Mouse (Mus musculus) neural tube, embryonic 12.5 days (tissue): ENCODE results near the gene Ttll5. TPM values are rescaled to one million over a fixed set of nuclear protein-coding genes. Genes with fewer than 3 reads are reported as not detected.

Experiments
- ATAC-seq: fragments of 200-750 bp; cut with Nextera tagmentation; 2 replicates; pipeline ENCODE4 v1.8.0; 2017; ENCODE audit warnings: low read depth, mild to moderate bottlenecking, moderate TSS enrichment, moderate library complexity; ENCODE audit not compliant: low FRiP score
- H3K27ac ChIP-seq: fragments of 300-500 bp; sonication (generic); 2 replicates; pipeline ENCODE4 v1.5.1; 2016
- H3K27me3 ChIP-seq: fragments of 300-500 bp; sonication (generic); replicated peaks from 2 replicates; pipeline ENCODE4 v1.6.1; 2016; ENCODE audit warnings: mild to moderate bottlenecking
- H3K36me3 ChIP-seq: fragments of 300-500 bp; sonication (generic); 2 replicates; pipeline ENCODE4 v1.6.1; 2016; ENCODE audit warnings: mild to moderate bottlenecking
- H3K4me1 ChIP-seq: fragments of 300-500 bp; sonication (generic); 2 replicates; pipeline ENCODE4 v1.6.1; 2016
- H3K4me2 ChIP-seq: fragments of 300-500 bp; sonication (generic); replicated peaks from 2 replicates; pipeline ENCODE4 v1.6.1; 2016; ENCODE audit warnings: mild to moderate bottlenecking
- H3K4me3 ChIP-seq: fragments of 300-500 bp; sonication (generic); 2 replicates; pipeline ENCODE4 v1.5.1; 2016
- H3K9ac ChIP-seq: fragments of 300-500 bp; sonication (generic); 2 replicates; pipeline ENCODE4 v1.6.1; 2016; ENCODE audit warnings: mild to moderate bottlenecking
- H3K9me3 ChIP-seq: fragments of 300-500 bp; sonication (generic); 2 replicates; pipeline ENCODE4 v1.6.1; 2016; ENCODE audit warnings: mild to moderate bottlenecking
- WGBS: fragments of 180-500 bp; shearing (Covaris S2); methylation state at CpG from one replicate; pipeline ENCODE4 v1.1.7; 2016; 5-methylcytosine and 5-hydroxymethylcytosine counted together
- polyA plus RNA-seq: library from polyadenylated mRNA; unstranded; fragments of >200 nt; fragmentation: Nextera tagmentation; extraction: Ambion mirVana; gene quantifications from 2 replicates; pipeline ENCODE4 v1.2.1, GENCODE M21; 2016

Ttll5 gene
- polyA plus RNA-seq, 1 experiment from 2014 or later, result 12.7 TPM

DNA sequence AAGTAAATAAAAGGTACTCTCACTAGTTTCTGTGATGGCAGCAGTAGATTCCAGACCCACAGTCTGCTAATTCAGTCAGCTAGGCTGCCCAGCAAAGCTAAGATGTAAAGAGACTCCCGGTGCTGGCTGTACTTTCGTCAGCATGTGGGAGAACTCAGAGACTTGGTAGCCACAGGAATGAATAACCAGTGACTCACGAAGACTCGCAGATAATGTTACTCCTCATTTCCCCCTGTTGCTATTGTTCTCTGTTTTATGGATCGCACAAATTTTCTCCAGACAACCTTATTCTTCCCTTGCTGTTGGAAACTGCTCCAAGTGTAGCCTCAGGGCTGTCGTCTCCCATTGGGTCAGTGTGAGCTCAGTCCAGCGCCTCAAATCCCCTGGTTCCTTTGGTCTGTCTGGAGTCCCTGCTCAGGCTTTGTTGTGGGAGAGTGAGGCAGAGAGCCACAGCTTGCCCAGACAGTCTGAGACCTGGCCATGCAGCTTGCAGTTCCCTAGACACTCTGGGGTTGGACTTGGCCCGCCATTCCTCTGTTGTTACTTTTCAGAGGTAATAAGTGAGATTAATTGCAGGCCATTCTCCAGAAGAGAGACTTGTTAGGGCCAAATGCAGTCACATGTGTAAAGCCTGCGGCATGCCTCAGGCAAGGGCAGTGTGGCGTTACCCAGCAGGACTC, 135.5 kb downstream of the Ttll5 start:
- Histone ChIP-seq H3K4me3 (no peak overlapping the region), H3K4me1 (peaks cover 7% of the 10 kb centered on the region; the same call in 1 of the 2 replicates), H3K9ac (no peak overlapping the region), H3K27ac (no peak overlapping the region), H3K9me3 (no peaks in the 10 kb centered on the region), H3K4me2 (no peak overlapping the region), H3K36me3 (peaks cover 12% of the 10 kb centered on the region), H3K27me3 (no peaks in the 10 kb centered on the region)
- ATAC-seq, result no peak
- 42% methylated on average over 10 of the region's 10 CpGs for WGBS

DNA sequence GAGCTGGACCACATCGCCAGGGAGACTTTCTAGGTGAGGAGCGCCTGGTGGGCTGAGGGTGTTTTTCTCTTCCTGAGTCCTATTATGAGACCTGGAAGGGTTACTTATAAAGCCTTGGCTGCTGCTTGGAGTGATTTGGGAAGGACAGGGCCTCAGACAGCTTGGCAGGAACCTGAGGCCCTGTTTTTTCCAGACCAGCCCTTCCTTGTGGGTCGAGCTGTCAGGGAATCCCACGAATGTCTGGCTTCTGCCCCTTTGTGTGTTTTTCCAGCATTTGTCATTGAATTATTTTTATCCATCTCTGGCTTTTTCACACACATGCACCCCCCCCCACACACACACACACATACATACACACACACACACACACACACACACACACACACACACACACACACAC, 136.2 kb downstream of the Ttll5 start:
- peaks cover 12% of the 10 kb centered on the region for H3K36me3 ChIP-seq
- H3K9ac ChIP-seq, result no peak overlapping the region
- H3K27ac ChIP-seq, result no peak overlapping the region
- ATAC-seq, result no peak
- H3K27me3 ChIP-seq, result no peaks in the 10 kb centered on the region
- H3K4me3 ChIP-seq, result no peak overlapping the region
- H3K4me2 ChIP-seq, result no peak overlapping the region
- peaks cover 7% of the 10 kb centered on the region; the same call in 1 of the 2 replicates for H3K4me1 ChIP-seq
- H3K9me3 ChIP-seq, result no peaks in the 10 kb centered on the region
- WGBS, result 69% methylated on average over 4 of the region's 4 CpGs

- no peak overlapping the region for H3K4me2 ChIP-seq
- no peaks in the 10 kb centered on the region for H3K9me3 ChIP-seq
- WGBS, result 82% methylated on average over 2 of the region's 2 CpGs
- H3K9ac ChIP-seq, result no peak overlapping the region
- no peak overlapping the region for H3K4me3 ChIP-seq
- H3K36me3 ChIP-seq, result peaks cover 5% of the 10 kb centered on the region; the same call in 1 of the 2 replicates
- no peaks in the 10 kb centered on the region for H3K27me3 ChIP-seq
- no peak for ATAC-seq
- H3K4me1 ChIP-seq, result peaks cover 7% of the 10 kb centered on the region; the same call in 1 of the 2 replicates
- no peak overlapping the region for H3K27ac ChIP-seq
Observed at GRCm38 (mm10) chr12:85963160-85963559, 138.7 kb downstream of the Ttll5 start.

- Histone ChIP-seq H3K27me3 (no peaks in the 10 kb centered on the region), H3K27ac (no peak overlapping the region), H3K4me2 (no peak overlapping the region), H3K9ac (no peak overlapping the region), H3K9me3 (no peaks in the 10 kb centered on the region), H3K36me3 (peaks cover 5% of the 10 kb centered on the region; the same call in 1 of the 2 replicates), H3K4me1 (peaks cover 7% of the 10 kb centered on the region; the same call in 1 of the 2 replicates), H3K4me3 (no peak overlapping the region)
- WGBS, result 85% methylated on average over 11 of the region's 11 CpGs
- no peak for ATAC-seq
Observed at GRCm38 (mm10) chr12:85963699-85964098, 139.2 kb downstream of the Ttll5 start.

- Histone ChIP-seq H3K4me1 (peaks cover 7% of the 10 kb centered on the region; the same call in 1 of the 2 replicates), H3K9ac (no peak overlapping the region), H3K9me3 (no peaks in the 10 kb centered on the region), H3K4me2 (no peak overlapping the region), H3K27me3 (no peaks in the 10 kb centered on the region), H3K27ac (no peak overlapping the region), H3K36me3 (peaks cover 5% of the 10 kb centered on the region; the same call in 1 of the 2 replicates), H3K4me3 (no peak overlapping the region)
- no peak for ATAC-seq
- WGBS, result 67% methylated on average over 3 of the region's 3 CpGs
Observed at GRCm38 (mm10) chr12:85964436-85964835, 140.0 kb downstream of the Ttll5 start.

GRCm38 (mm10) chr12:85967812-85968211, 143.4 kb downstream of the Ttll5 start:
- Histone ChIP-seq H3K36me3 (peaks cover 5% of the 10 kb centered on the region; the same call in 1 of the 2 replicates), H3K9me3 (no peaks in the 10 kb centered on the region), H3K9ac (no peak overlapping the region), H3K4me1 (no peaks in the 10 kb centered on the region), H3K27ac (no peak overlapping the region), H3K4me3 (no peak overlapping the region), H3K4me2 (no peak overlapping the region), H3K27me3 (no peaks in the 10 kb centered on the region)
- ATAC-seq, result no peak

DNA sequence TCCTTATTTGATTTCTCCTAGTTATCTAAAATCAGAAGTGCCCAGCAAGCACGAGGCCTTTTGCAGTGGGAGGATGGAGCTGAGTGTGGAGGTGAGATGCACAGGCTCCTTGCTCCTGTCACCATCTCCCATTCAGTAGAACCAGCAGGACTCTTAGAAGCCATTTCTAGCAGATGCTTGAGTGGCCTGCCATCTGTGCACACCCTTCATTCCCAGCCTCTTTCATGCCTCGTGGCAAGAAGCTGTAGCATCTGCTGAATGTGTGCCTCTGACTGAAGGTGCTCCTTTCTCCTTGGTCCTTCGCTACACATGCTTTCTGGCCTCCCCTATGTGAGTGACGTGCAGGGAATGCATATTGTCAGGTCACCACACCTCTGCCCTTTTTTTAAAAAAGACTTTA, 143.9 kb downstream of the Ttll5 start:
- Histone ChIP-seq H3K4me1 (no peaks in the 10 kb centered on the region), H3K4me3 (no peak overlapping the region), H3K9ac (no peak overlapping the region), H3K36me3 (peaks cover 5% of the 10 kb centered on the region; the same call in 1 of the 2 replicates), H3K27me3 (no peaks in the 10 kb centered on the region), H3K9me3 (no peaks in the 10 kb centered on the region), H3K4me2 (no peak overlapping the region), H3K27ac (no peak overlapping the region)
- ATAC-seq, result no peak
- WGBS, result 75% methylated on average over 4 of the region's 4 CpGs

- no peaks in the 10 kb centered on the region for H3K4me1 ChIP-seq
- H3K4me3 ChIP-seq, result no peak overlapping the region
- 54% methylated on average over 5 of the region's 5 CpGs for WGBS
Observed at GRCm38 (mm10) chr12:85969571-85969970, 145.1 kb downstream of the Ttll5 start.

DNA sequence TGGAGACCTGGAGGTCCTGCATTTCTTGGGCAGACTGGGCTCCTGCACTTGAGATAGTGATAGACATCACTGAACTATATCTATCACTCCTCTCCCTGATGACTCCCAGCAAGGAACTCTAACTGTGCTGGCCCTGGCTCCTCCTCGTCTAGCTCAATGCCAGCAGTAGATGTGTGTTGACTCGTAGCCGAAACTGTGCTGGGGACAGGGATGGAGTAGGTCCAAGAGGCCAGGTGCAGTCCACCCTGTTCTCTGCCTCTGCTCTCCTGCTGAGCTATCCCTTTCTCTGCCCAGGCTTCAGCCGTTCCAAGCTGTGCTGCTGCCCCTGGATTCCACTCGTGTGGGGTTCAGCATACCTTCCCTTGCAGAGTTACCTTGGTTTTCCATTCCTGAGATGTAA, 145.7 kb downstream of the Ttll5 start:
- WGBS, result 73% methylated on average over 5 of the region's 5 CpGs
- no peaks in the 10 kb centered on the region for H3K4me1 ChIP-seq
- ATAC-seq, result no peak

More at GRCm38 (mm10) chr12:85969571-85969970, 145.1 kb downstream of the Ttll5 start:
- no peak overlapping the region for H3K4me2 ChIP-seq
- no peak for ATAC-seq
- H3K36me3 ChIP-seq, result peaks cover 2% of the 10 kb centered on the region; the same call in 1 of the 2 replicates
- no peaks in the 10 kb centered on the region for H3K9me3 ChIP-seq
- no peak overlapping the region for H3K27ac ChIP-seq
- no peaks in the 10 kb centered on the region for H3K27me3 ChIP-seq
- H3K9ac ChIP-seq, result no peak overlapping the region

DNA sequence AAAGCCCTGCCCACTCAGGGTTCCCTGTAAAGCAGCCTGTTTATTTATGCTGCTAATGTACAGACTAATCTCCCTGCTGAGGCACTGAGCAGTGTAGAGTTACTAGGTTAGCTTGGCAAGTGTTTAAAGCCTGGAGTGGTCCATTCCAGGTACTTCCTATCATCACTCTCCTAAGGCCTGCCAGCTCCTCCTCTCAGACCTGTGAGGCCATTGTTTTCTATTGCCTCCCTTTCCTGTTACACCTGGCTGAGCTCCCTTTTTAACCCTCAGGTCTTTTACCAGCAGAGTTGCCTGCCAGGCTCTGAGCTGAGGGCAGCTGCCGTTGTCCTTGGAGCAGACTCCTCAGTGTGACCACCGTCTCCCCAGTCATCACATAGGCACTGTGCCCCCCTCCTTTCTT, 146.3 kb downstream of the Ttll5 start:
- H3K36me3 ChIP-seq, result no peaks in the 10 kb centered on the region
- no peaks in the 10 kb centered on the region for H3K4me1 ChIP-seq
- no peak for ATAC-seq
- H3K27ac ChIP-seq, result no peak overlapping the region
- WGBS, result 78% methylated on average over 2 of the region's 2 CpGs
- no peak overlapping the region for H3K9ac ChIP-seq
- no peak overlapping the region for H3K4me2 ChIP-seq
- H3K9me3 ChIP-seq, result no peaks in the 10 kb centered on the region
- H3K27me3 ChIP-seq, result no peaks in the 10 kb centered on the region
- H3K4me3 ChIP-seq, result no peak overlapping the region

More for the DNA sequence above, 145.7 kb downstream of the Ttll5 start:
- H3K9ac ChIP-seq, result no peak overlapping the region
- no peaks in the 10 kb centered on the region for H3K9me3 ChIP-seq
- no peak overlapping the region for H3K27ac ChIP-seq
- no peak overlapping the region for H3K4me2 ChIP-seq
- H3K36me3 ChIP-seq, result no peaks in the 10 kb centered on the region
- H3K4me3 ChIP-seq, result no peak overlapping the region
- H3K27me3 ChIP-seq, result no peaks in the 10 kb centered on the region

GRCm38 (mm10) chr12:85971655-85972054, 147.2 kb downstream of the Ttll5 start:
- Histone ChIP-seq H3K4me3 (no peak overlapping the region), H3K4me1 (no peaks in the 10 kb centered on the region), H3K27me3 (no peaks in the 10 kb centered on the region), H3K27ac (no peak overlapping the region), H3K9me3 (no peaks in the 10 kb centered on the region), H3K9ac (no peak overlapping the region), H3K36me3 (no peaks in the 10 kb centered on the region), H3K4me2 (no peak overlapping the region)
- no peak for ATAC-seq
- WGBS, result 93% methylated on average over 4 of the region's 4 CpGs

- Histone ChIP-seq H3K4me3 (no peak overlapping the region), H3K9me3 (no peaks in the 10 kb centered on the region), H3K4me2 (no peak overlapping the region), H3K4me1 (no peaks in the 10 kb centered on the region), H3K27me3 (no peaks in the 10 kb centered on the region), H3K27ac (0 out of 2 replicates have a peak overlapping the region, but pooled peaks have one; percentile 22), H3K9ac (no peak overlapping the region), H3K36me3 (no peaks in the 10 kb centered on the region)
- 70% methylated on average over 4 of the region's 4 CpGs for WGBS
- no peak for ATAC-seq
Observed at GRCm38 (mm10) chr12:85973526-85973925, 149.1 kb downstream of the Ttll5 start.

GRCm38 (mm10) chr12:85974030-85974429, 149.6 kb downstream of the Ttll5 start:
- Histone ChIP-seq H3K9me3 (no peaks in the 10 kb centered on the region), H3K4me1 (no peaks in the 10 kb centered on the region), H3K4me3 (no peak overlapping the region), H3K4me2 (no peak overlapping the region), H3K27ac (0 out of 2 replicates have a peak overlapping the region, but pooled peaks have one; percentile 22), H3K36me3 (no peaks in the 10 kb centered on the region), H3K27me3 (no peaks in the 10 kb centered on the region), H3K9ac (no peak overlapping the region)
- ATAC-seq, result no peak
- WGBS, result 64% methylated on average over 4 of the region's 4 CpGs
